Mouse (Mus musculus) cerebellum, postnatal 36 days (tissue): ENCODE results near the gene Pitpnb.

Experiments
- DNase-seq, 2 experiments: peaks; one replicate each; pipeline ENCODE4 v3.0.0; 2021 to 2022; ENCODE audit warnings: mixed read lengths in 2 of 2

Pitpnb gene

DNA sequence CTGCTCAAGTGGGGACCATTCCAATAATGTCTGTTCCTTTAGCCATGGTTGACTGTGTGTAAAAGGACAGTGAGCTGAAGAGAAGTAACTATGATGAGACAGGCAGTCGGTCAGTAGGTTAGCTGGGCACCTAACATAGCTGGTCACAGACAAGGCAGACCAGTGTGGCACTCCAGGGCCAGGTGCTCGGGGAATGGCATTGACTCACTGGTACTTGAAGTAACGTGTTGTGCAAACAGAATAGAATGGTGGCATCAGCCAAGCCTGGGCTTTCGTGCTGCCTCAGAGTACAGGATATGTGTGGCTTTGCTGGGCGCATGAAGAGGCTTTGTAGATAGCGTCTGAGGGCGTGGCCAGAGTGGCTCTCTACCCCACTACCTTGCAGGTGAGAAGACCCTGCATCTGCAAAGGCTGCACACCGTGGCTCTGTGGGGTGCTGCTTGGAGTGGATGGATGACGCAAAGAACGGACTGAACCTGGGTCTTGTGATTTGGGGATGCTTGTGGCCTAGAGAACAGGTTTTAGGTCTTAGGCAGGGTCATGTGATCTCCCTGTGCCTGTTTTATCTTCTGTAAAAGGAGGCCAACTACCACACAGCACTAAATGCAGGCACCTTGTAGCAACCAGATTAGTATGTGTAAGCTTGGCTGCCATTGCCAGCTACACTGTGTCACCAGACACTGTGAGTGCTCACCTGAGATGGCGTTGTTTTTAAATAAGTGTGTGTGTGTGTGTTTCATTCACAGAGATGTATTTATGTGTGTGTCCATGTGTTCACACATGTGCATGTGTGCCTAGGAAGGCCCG is 26.5 kb downstream of the Pitpnb start:
- DNase-seq = no peak

DNA sequence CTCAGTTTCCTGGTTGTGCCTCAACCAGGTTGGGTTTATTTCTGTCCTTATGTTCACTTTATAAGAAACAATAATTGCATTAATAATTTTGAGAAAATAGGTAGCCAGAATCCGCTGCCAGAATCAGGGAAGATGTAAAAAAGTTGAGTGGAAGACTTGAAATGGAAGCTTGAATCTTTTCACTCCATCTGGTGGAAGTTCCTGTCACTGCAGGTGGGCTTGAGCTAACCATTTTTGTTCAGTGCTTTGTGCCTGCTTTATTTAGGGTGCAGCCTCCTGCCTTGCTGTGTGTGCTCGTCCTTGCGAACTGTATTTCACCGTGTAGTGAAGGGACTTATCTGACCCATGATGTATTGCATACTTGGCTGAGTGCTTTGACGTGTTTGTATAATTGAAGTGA is 30.0 kb downstream of the Pitpnb start:
- no peak for DNase-seq

DNA sequence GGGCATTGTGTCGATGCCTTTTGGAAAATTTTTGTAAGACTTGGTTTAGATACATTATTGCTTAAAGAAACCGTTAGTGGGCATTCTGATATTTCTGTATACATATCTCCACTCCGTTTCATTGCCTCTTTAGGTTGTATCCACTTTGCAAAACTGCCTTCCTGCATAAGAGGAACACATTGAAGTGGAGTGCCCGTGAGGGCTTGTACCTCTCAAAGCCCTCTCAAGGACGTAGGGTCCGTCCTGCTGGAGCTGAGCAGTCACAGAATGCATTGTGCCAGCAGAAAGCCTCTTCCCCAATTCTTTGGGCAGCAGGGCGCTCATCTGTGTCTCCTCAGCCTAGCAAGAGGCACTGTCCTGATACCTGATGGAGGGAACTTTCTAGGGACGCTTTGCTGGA is 30.5 kb downstream of the Pitpnb start:
- no peak for DNase-seq

DNA sequence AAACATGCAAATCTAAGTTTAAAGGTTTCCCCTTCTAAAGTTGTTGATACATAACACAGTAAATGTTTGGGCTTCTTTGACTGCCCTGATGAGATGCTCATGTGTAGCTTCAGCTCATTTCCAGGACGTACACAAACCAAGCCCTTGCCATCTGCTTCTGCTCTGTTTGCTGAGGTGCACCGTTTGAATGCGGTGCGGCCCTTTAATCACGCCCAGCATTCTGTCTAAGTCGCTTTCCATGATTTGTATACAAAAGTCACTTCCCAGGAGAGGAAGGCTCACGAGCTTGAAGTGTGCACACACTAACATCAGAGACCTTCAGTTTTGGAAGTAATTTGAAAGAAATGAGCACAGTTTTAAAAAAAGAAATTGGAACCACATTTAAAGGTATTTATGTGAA is 31.3 kb downstream of the Pitpnb start:
- DNase-seq = no peak

DNA sequence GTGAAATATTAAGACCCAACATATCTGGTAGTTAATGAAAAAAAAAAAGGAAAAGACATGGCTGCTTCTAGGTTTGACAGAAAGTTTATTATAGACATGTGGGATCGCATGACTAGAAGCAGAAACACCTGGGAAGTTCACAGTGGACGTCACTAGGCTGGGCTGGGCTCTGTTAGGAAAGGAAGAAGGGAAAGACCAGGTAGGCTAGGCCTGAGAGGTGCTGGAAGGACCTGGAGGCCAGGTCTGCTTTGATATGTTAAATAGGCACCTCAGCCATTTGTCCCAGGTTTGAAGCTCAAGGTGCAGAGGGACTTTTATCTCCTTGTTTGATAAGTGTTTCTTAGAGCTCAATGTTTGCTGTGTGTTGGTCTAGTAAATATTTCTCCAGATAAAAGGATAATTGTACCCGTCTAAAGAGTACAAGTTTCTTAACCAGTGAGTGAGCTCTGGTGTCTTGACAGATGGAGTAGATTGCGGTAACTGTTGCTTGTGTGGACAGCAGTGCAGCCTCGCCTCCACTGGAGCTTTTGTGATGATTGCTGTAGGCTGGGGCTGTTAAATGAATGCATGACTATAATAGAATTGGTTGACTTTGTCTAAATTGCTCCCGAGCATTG is 33.0 kb downstream of the Pitpnb start:
- no peak for DNase-seq

DNA sequence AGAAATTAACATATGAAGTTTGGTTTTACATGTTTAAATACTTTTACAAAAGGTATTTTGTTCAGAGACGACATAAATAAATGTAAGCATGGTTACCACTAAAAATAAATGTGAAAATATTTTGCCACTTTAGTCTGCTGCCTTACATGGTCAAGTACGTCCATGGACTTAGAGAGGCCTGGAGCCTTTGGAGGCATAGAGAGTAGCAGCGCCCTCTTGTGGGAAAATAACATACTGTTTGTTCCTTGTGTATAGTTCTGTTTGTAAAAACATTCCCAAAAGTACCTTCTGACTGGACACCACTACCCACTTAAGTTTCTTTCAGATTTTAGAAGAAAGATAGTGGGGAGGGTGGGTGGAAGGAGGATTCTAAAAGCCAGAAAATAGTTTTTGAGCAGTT is 34.0 kb downstream of the Pitpnb start:
- DNase-seq = peak in 1 of 2 experiments; percentile 32

DNA sequence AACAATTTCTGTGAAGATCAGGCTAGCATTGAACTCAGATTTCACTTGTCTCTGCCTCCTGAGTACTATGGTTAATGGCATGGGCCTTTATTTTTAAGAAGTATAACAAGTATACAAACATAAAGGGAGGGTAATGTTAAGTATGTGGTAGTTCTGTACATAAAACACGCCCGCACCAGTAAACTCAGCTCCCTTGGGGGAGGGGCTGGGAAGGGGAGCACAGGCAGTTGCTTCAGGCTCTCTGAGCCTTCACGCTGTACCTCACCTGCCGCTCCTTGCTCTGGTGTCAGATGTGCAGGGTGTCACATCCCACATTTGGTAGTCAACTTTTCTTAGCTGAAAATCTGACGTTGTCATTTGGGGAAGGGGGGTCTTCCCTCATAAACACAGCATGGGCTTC is 35.6 kb downstream of the Pitpnb start:
- DNase-seq = no peak

DNA sequence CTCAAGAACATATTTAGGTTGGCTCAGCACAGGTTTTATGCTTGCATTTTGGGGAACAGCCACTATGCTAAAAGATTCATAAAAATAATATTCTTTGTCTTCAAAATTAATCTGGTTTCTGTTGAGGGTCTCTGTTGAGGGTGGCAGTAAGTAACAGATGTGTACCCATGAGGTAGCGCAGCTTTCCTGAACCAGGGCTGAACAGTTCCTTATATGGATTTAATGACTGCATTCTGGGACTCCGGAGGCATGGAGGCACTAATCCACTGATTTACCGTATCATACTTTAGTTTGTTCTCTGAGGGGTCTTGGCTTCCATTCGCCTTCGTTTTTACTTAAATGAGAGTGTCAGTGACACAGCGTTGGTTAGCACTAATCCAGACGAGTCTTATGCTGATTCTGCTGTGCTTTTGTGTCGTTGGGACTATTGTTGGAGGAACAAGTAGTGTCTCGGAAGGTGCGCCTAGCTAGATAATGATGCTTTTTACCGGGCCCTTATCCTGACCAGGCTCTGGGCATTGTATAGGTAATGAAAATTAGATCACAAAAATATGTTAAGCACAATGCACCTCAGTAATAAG is 37.5 kb downstream of the Pitpnb start:
- DNase-seq = no peak

DNA sequence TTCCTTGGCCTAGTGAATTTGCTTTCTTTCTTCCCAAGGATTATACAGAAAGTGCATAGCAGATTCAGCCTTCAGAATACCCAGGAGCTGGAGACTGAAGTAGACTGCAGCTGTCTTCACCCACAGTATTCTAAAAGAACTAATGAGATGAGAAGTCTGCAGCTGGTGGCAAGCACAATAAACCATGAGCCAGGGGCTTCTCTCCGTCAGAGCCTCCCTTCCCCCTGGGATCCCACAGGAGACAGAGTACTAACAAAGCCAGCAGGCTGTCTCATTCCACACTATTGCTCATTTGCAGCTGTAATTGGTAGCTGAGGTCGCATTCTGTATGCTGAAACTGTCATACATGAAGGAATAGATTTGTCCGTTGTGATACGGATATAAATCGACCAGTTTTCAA is 38.0 kb downstream of the Pitpnb start:
- DNase-seq = no peak

DNA sequence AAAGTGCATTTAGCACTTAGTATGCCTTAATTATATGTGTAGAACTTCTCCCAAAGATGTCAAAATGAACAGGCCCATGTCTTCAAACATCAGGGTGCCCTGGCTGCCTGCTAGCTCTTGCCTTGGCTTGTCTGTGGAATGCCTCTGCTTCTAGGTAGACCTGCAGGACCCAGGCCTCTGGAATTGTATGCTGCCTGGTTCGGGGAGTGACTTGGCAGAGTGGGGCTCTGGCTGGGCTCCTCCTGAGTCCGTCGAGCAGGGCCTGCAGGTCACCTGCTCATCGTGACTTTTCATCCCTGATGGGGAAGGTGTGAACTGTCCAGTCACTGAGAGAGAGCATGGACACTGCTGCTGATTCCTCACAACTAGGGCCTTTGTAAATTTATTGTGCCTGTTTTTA is 45.1 kb downstream of the Pitpnb start:
- DNase-seq = no peak

DNA sequence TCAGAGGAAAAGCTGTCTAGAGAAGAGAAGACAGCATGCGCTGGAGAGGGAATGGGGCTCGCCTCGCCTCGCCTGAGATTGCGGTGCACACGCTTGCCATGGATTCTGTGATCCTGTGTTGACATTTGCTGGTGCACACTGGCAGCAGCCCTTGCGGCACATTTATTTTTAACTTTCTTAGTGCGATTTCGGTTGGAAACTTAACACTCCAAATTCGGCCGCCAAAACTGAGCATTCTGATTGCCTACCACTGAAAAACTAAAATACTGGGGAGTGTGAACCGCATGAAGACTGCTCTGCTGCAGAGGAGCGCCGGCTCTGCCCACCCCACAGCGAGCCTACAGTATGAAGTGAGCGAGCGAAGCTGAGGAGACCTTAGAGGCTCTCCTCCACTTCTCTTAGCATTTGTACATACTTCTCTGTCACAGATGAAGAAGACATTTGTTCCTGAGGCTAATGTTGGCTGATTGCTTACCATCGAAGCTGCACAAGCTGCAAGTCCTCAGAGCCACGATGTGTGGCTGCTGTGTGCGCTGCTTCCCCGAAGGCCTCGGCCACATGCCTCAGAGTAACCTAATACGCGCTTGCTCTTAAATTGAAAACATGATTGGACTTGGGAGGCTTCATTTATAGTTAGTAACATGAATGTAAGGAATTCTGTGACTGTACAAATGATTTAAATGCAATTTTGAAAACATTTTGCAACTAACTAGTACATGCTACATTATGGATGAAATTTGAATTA is 45.9 kb downstream of the Pitpnb start:
- DNase-seq = no peak

DNA sequence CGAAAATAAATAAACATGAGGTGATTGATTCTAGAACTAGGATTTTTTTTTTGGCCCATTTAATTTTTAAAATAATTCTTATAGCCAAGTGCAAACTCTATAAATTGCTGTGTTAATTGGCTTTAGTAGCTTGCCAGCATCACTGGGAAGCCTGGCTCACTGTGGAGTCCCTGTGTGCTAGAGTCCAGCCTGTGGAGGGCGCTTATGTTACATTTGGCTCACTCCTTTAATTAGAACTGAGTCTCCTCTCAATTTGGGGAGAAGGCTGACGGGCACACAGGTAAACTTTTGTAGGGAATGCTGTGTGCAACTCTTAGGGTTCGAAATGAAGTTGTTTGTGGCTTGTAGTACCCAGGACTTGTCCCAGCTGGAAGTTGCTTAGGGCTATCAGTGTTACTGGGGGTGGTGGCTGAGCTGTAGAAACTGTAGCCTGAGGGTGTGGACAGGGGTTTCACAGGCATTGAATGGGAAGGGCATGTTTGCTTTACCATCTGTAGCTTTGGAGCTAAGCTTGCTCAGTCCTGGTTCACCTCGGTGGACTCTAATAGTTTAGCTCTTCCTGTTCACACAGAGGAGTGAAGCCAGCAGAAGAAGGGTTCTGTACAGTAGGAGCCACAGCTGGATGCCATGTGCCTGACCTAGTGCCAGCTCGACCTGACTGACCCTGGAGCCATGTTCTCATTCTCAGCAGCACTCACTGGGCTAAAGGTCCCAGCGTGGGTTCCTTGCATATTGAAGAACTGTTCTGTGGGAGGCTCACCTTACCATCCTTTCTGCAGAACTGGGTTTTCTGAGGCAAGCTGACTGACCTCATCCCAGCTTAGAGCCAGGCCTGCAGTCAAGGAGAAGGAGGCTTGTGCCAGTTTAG is 47.8 kb downstream of the Pitpnb start:
- DNase-seq = no peak

DNA sequence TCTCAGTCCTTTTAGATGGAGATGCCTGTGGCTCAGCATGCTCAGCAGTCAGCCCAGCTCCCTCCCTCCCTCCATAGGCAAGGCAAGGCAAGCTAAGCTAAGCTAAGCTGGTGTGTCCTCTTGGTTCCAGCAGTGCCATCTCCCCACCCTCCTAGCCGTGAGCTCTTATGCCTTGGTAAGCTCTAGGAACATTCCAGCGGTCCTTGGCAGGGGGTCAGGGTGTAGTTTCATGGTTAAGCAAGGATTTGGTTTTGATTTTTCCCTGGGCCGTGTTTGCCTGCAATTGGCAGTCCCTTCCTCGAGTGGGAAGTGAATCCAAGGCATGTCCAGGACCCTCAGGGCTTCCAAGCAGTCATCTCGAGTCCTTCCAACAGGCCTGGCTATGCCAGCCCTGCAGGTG is 52.8 kb downstream of the Pitpnb start:
- no peak for DNase-seq

DNA sequence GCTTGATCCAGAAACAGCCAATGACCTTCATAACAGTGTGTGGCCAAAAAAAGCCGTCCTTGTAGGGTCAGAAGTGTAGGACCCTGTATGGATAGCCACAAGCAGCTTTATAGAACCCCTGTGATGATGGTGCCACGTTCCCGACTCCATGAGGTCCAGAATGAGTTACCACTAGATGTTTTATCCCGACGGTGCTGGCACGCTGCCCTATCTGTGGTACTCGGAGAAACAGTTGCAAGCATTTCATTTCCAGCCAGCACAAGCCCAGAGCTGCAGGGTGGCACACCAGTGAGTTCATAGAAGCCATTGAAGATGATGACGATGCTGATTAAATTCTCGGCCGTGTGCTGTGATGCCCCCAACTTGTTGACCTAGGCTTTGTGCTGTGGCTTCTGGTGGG is 60.3 kb downstream of the Pitpnb start:
- no peak for DNase-seq

DNA sequence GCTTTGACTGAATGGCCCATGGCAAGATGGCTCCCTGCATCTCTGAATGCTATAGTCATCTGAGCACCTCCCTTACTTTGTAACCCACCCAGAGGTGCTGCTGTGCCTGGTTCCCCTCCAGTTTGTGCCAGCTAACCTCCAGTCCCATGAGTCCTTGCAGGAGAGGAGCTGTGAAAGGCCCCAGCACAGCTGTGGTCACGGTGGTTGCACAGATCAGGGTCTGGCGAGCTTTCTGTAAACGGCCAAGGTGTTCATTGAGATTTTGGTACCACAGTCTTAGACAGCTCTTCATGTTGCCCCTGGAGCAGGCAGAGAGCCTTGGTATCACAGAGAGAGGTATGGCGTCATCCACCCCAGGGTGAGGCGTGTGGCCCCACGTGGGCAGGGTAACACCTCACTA is 60.9 kb downstream of the Pitpnb start:
- DNase-seq = no peak

DNA sequence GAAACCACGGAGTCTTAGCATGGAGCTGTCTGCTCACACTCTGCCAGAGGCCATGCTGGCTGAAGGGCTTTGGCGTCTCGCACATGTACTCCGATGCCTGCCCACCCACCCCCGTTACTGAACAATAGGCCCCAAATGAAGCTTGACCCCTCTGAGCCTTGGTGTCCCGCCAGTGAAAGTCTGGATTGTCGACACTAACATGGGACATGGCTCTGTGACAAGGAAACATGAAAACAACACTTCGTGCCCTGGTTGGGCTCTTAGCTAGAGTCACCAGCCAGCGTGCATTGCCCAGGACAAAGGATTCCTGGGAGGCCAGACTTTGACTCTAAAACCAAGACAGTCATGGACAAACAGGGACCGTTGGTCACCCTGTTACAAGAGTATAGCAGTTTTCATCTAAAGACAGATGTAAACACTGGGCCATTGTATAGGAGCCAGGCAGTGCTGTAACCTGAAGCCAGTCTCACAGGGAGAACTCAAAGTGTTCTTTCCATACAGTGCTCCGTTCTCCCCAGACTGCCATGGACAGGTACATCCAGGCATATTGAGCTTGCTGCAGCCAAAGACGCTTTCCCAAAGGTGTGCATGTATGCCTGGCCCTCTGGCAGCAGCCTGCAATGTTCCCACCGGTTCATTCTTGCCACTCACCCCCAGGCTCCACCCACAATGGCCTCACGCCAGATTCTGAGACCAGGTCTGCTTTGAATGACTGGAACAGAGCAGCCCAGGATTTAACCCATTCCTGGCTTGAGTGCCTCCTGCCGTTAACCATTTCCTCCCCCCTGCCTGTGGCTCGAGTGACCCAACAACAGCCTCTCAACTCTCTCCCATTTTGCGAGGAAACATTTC is 63.0 kb downstream of the Pitpnb start:
- DNase-seq = peak; percentile 53 to 65

DNA sequence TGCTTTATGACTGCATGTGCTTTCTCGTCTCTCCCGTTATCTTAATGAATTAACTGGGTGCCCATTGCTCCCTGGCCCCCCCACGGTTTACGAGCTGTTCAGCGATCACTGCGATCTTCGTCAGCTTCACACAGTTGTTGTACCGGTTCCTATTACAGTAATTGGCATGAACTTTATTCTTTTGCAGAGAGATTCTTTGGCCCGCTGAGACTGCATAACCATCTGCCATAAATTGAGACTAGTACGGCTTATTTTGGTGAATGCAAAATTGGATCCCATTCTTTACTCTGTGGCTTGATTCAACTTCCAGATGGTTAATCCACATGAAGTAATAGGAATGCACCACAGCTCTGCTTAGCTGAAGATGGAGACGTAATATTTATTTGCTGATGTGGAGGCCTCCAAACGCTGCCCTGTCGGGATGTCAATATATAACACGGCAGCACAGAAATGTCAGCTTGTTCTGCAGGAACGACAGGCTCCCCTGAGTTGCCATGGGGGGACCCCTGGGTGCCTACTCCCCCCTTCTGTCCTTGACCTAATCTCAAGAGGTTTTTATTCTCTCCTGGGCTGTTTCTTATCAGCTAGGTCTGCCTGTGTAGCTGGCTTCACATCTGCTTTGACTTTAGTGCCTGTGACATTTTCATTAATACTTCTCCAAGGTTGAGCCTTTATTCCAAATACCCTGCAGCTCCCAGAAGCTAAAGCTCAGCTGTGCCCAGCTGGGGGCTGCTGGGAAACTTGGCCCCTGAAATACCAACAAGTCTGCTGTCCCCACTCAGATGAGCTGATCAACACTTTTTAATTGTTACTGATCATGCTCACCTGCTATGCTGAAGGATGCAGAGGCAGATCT is 63.9 kb downstream of the Pitpnb start:
- DNase-seq = peak; percentile 19 to 20

DNA sequence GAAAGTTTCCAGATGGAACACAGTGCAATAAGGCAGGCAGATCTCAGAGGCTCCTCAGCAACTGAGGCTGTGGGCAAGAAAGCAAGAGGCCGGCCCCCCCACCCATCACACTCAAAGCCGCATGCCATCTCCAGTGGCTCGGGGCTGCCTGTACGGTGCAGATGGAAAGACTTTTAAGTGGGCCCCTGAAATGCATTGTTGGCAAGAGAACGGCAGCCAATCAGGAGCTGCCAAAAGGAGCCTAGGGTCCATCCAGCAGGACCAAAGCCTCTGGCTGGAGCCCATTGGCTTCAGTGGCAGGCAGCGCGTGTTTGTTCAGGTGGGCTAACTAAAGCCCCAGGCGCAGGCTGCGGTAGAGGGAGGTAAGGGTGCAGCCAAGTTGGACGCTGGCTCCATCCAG is 65.2 kb downstream of the Pitpnb start:
- DNase-seq = no peak

DNA sequence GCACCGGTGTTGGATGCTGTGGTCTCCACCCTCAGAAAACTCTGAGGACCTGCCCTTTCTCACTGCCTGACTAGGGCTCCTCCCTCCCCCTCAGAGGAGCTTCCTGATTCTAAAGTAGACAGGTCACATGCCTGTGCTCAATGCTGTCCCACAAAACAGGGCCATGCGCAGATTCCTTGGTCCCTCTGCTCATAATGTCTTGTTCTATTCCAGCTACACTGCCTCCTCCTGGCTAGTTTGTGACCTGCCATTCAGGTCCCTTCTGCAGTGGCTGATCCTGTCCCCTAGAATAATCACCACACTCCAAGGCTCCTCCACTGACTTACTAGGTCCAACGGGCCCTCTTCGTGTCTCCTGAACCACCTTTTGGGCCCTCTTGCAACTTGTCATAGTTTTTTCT is 65.6 kb downstream of the Pitpnb start:
- DNase-seq = no peak

DNA sequence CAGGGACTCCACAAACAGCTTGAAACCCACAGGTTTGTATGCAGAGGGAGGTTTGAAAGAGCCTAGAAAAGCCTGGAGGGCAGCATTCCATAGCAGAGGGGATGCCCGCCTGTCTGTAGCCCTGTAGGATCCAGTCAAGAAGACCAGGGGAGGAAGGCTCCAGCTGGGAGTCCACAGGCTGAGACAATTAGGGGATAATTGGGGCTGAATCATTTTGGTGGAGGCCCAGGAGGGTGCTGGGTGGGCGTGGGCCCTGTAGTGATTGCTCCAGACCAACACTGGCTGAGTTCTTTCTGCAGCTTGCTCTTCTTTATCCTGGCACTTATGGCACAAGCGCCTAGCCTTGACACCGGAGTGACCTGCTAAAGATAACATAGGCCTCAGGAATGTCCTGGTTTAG is 67.9 kb downstream of the Pitpnb start:
- DNase-seq = no peak

DNA sequence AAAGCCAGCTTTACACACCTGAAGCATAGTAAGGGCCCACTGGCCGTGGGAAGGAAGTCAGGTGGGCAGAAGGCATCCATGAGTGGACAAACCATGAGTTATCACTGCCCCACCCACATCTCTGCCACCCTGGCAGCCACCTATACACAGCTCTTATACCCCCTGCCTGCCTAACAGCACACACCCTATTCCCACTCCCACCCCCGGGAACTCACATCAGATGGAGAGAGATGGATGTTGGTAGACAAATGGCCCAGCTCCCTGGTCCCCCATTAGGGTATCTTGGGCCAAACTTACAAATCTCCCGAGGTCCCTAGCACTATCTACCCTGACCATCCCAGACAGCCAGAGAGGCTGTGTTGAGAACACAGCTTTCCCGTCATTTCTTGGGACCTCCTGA is 68.7 kb downstream of the Pitpnb start:
- DNase-seq = no peak
